Mouse (Mus musculus): ENCODE measurements around the gene Aox3. TPM values are rescaled to one million over a fixed set of nuclear protein-coding genes. Genes with fewer than 3 reads are reported as not detected.

Gene Aox3
- polyA plus RNA-seq, 1 experiment: 1.5 TPM

DNA sequence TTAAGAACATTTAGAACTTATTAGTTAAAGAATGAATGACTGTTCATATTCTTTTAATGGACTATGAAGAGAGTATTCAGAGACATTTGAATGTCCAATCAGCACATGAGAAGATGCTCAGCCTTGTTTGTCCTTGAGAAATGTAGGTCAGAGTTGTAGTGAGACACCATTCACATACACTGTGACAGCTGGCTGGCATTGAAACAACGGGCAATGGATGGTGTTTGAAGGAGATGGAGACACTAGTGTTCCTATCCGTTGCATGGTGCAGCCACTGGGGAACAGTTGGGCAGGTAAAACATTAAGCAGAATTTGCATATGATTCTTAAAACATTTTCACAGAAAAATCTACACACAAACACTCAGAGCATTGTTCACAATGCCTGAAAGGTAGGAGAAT, 5.9 kb upstream of the Aox3 start:
- no peaks in the 10 kb centered on the region for H3K27me3 ChIP-seq (ENCODE audit: control insufficient read depth, insufficient read depth, low read length, poor library complexity, severe bottlenecking)
- peaks cover 4% of the 10 kb centered on the region; the same call in 1 of the 2 replicates for H3K9me3 ChIP-seq (replicated peaks; ENCODE audit: control insufficient read depth, insufficient read depth, low read length, poor library complexity, severe bottlenecking)
- no peak overlapping the region for H3K9ac ChIP-seq (ENCODE audit: low read depth, poor library complexity, severe bottlenecking)
- H3K27ac ChIP-seq (ENCODE audit: insufficient read depth, low read length): no peak overlapping the region
- no peaks in the 10 kb centered on the region for H3K36me3 ChIP-seq (ENCODE audit: control insufficient read depth, insufficient read depth, low read length, poor library complexity, severe bottlenecking)
- TF ChIP-seq POLR2A (IDR thresholded peaks at IDR 0.05; ENCODE audit: insufficient read depth, low read length) (no peak), EP300 (IDR thresholded peaks at IDR 0.05; ENCODE audit: insufficient read depth, low read depth, low read length) (no peak), CTCF (IDR thresholded peaks at IDR 0.05; ENCODE audit: low read depth, low read length) (no peak)
- no peak overlapping the region for H3K4me3 ChIP-seq (ENCODE audit: low read depth, low read length)
- no peaks in the 10 kb centered on the region for H3K4me1 ChIP-seq (ENCODE audit: control insufficient read depth, insufficient read depth, low read length)

GRCm38 (mm10) chr1:58110241-58110640, 2.7 kb upstream of the Aox3 start:
- no peak for TF ChIP-seq POLR2A (IDR thresholded peaks at IDR 0.05; ENCODE audit: insufficient read depth, low read length)
- no peak for TF ChIP-seq CTCF (IDR thresholded peaks at IDR 0.05; ENCODE audit: low read depth, low read length)
- no peak for TF ChIP-seq EP300 (IDR thresholded peaks at IDR 0.05; ENCODE audit: insufficient read depth, low read depth, low read length)
- Histone ChIP-seq H3K27me3 (ENCODE audit: control insufficient read depth, insufficient read depth, low read length, poor library complexity, severe bottlenecking) (no peaks in the 10 kb centered on the region), H3K36me3 (ENCODE audit: control insufficient read depth, insufficient read depth, low read length, poor library complexity, severe bottlenecking) (no peaks in the 10 kb centered on the region), H3K4me3 (ENCODE audit: low read depth, low read length) (no peak overlapping the region), H3K4me1 (ENCODE audit: control insufficient read depth, insufficient read depth, low read length) (no peaks in the 10 kb centered on the region), H3K27ac (ENCODE audit: insufficient read depth, low read length) (no peak overlapping the region), H3K9ac (ENCODE audit: low read depth, poor library complexity, severe bottlenecking) (no peak overlapping the region), H3K9me3 (replicated peaks; ENCODE audit: control insufficient read depth, insufficient read depth, low read length, poor library complexity, severe bottlenecking) (peaks cover 4% of the 10 kb centered on the region; the same call in 1 of the 2 replicates)

DNA sequence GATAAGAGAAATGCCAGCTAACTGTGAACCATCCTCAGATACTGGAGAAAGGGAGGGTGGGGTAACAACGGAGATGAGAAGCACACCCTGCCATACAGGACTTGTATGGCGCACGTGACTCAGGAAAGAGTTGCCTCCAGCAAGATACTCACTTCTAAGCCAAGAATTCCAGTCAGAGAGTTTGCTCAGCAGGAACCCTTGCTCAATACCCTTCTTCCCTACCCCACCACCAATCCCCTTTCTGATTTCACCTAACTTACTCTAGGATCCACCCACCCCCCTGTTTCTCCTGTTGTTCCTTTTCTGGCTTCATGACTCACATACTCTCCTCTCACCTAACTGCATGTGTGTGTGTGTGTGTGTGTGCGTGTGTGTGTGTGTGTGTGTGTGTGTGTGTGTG, 1.6 kb upstream of the Aox3 start:
- H3K4me3 ChIP-seq (ENCODE audit: low read depth, low read length): no peak overlapping the region
- TF ChIP-seq CTCF (IDR thresholded peaks at IDR 0.05; ENCODE audit: low read depth, low read length) (no peak), POLR2A (IDR thresholded peaks at IDR 0.05; ENCODE audit: insufficient read depth, low read length) (no peak), EP300 (IDR thresholded peaks at IDR 0.05; ENCODE audit: insufficient read depth, low read depth, low read length) (no peak)
- no peaks in the 10 kb centered on the region for H3K36me3 ChIP-seq (ENCODE audit: control insufficient read depth, insufficient read depth, low read length, poor library complexity, severe bottlenecking)
- H3K9me3 ChIP-seq (replicated peaks; ENCODE audit: control insufficient read depth, insufficient read depth, low read length, poor library complexity, severe bottlenecking): peaks cover 4% of the 10 kb centered on the region; the same call in 1 of the 2 replicates
- no peak overlapping the region for H3K27ac ChIP-seq (ENCODE audit: insufficient read depth, low read length)
- no peak overlapping the region for H3K9ac ChIP-seq (ENCODE audit: low read depth, poor library complexity, severe bottlenecking)
- no peaks in the 10 kb centered on the region for H3K27me3 ChIP-seq (ENCODE audit: control insufficient read depth, insufficient read depth, low read length, poor library complexity, severe bottlenecking)
- H3K4me1 ChIP-seq (ENCODE audit: control insufficient read depth, insufficient read depth, low read length): no peaks in the 10 kb centered on the region

DNA sequence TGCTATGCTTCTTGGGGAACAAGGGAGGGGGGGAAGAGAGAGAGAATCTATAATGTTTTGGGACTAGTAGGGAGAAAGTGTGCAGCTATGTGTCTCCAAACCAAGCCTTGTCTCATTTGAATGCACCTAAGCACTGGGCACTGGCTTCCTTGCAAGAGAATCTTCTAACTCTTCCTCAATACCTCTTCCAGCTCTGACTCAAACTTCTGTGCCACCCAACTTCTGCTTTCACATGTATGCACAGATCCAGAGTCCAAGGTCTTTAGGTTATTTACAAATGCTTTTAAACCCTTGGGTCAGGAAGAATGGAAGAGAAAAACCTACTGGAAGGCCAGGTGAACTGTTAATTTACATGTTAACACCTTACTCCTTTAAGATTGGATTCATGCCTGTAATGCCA, 511 bp downstream of the Aox3 start:
- H3K4me3 ChIP-seq (ENCODE audit: low read depth, low read length): no peak overlapping the region
- H3K36me3 ChIP-seq (ENCODE audit: control insufficient read depth, insufficient read depth, low read length, poor library complexity, severe bottlenecking): no peaks in the 10 kb centered on the region
- H3K27me3 ChIP-seq (ENCODE audit: control insufficient read depth, insufficient read depth, low read length, poor library complexity, severe bottlenecking): no peaks in the 10 kb centered on the region
- no peak overlapping the region for H3K9ac ChIP-seq (ENCODE audit: low read depth, poor library complexity, severe bottlenecking)
- no peak overlapping the region for H3K27ac ChIP-seq (ENCODE audit: insufficient read depth, low read length)
- TF ChIP-seq EP300 (IDR thresholded peaks at IDR 0.05; ENCODE audit: insufficient read depth, low read depth, low read length): no peak
- no peak for TF ChIP-seq CTCF (IDR thresholded peaks at IDR 0.05; ENCODE audit: low read depth, low read length)
- TF ChIP-seq POLR2A (IDR thresholded peaks at IDR 0.05; ENCODE audit: insufficient read depth, low read length): no peak
- no peaks in the 10 kb centered on the region for H3K4me1 ChIP-seq (ENCODE audit: control insufficient read depth, insufficient read depth, low read length)
- peaks cover 4% of the 10 kb centered on the region; the same call in 1 of the 2 replicates for H3K9me3 ChIP-seq (replicated peaks; ENCODE audit: control insufficient read depth, insufficient read depth, low read length, poor library complexity, severe bottlenecking)

GRCm38 (mm10) chr1:58114021-58114560, 1.2 kb downstream of the Aox3 start:
- H3K36me3 ChIP-seq (ENCODE audit: control insufficient read depth, insufficient read depth, low read length, poor library complexity, severe bottlenecking): no peaks in the 10 kb centered on the region
- no peak overlapping the region for H3K27ac ChIP-seq (ENCODE audit: insufficient read depth, low read length)
- H3K27me3 ChIP-seq (ENCODE audit: control insufficient read depth, insufficient read depth, low read length, poor library complexity, severe bottlenecking): no peaks in the 10 kb centered on the region
- H3K9me3 ChIP-seq (replicated peaks; ENCODE audit: control insufficient read depth, insufficient read depth, low read length, poor library complexity, severe bottlenecking): peaks cover 4% of the 10 kb centered on the region; the same call in 1 of the 2 replicates
- H3K9ac ChIP-seq (ENCODE audit: low read depth, poor library complexity, severe bottlenecking): no peak overlapping the region
- TF ChIP-seq CTCF (IDR thresholded peaks at IDR 0.05; ENCODE audit: low read depth, low read length): no peak
- TF ChIP-seq POLR2A (IDR thresholded peaks at IDR 0.05; ENCODE audit: insufficient read depth, low read length): no peak
- no peak for TF ChIP-seq EP300 (IDR thresholded peaks at IDR 0.05; ENCODE audit: insufficient read depth, low read depth, low read length)
- no peak overlapping the region for H3K4me3 ChIP-seq (ENCODE audit: low read depth, low read length)
- no peaks in the 10 kb centered on the region for H3K4me1 ChIP-seq (ENCODE audit: control insufficient read depth, insufficient read depth, low read length)

- no peaks in the 10 kb centered on the region for H3K36me3 ChIP-seq (ENCODE audit: control insufficient read depth, insufficient read depth, low read length, poor library complexity, severe bottlenecking)
- no peak overlapping the region for H3K9ac ChIP-seq (ENCODE audit: low read depth, poor library complexity, severe bottlenecking)
- TF ChIP-seq POLR2A (IDR thresholded peaks at IDR 0.05; ENCODE audit: insufficient read depth, low read length): no peak
- no peak for TF ChIP-seq EP300 (IDR thresholded peaks at IDR 0.05; ENCODE audit: insufficient read depth, low read depth, low read length)
- no peak for TF ChIP-seq CTCF (IDR thresholded peaks at IDR 0.05; ENCODE audit: low read depth, low read length)
- peaks cover 3% of the 10 kb centered on the region; the same call in 1 of the 2 replicates for H3K9me3 ChIP-seq (replicated peaks; ENCODE audit: control insufficient read depth, insufficient read depth, low read length, poor library complexity, severe bottlenecking)
- no peak overlapping the region for H3K4me3 ChIP-seq (ENCODE audit: low read depth, low read length)
- H3K27ac ChIP-seq (ENCODE audit: insufficient read depth, low read length): no peak overlapping the region
- H3K4me1 ChIP-seq (ENCODE audit: control insufficient read depth, insufficient read depth, low read length): no peaks in the 10 kb centered on the region
- no peaks in the 10 kb centered on the region for H3K27me3 ChIP-seq (ENCODE audit: control insufficient read depth, insufficient read depth, low read length, poor library complexity, severe bottlenecking)
Measured at GRCm38 (mm10) chr1:58114666-58115375, 1.9 kb downstream of the Aox3 start.

Measured in ES-Bruce4 (cell line).